Mouse (Mus musculus) gastrocnemius, postnatal 4 days (tissue): Measurements from ENCODE around the gene Ube2k. TPM values are rescaled to one million over a fixed set of nuclear protein-coding genes. Genes with fewer than 3 reads are reported as not detected.
A peak's percentile ranks its signal among the peaks of the same experiment; 100 is the strongest.
"Not testable (repeated sequence)": the region's sequence is repeated elsewhere in the genome, so short reads cannot be mapped to it uniquely, and the experiment has no call there.

ENCODE experiments used
- DNase-seq, 2 experiments: peaks; one replicate each; pipeline ENCODE4 v3.0.0; 2021 to 2022; ENCODE audit warnings: low spot score in 2 of 2, mixed read lengths in 2 of 2
- long read RNA-seq, 2 experiments: library from polyadenylated mRNA; stranded (forward); transcript quantifications; one replicate each; pipeline ENCODE4 v2.0.0; 2021
- total RNA-seq, 2 experiments: library from RNA; stranded (reverse); gene quantifications; 2 replicates each; pipeline ENCODE4 v1.2.3; 2021

The Ube2k gene
- 10 to 100 TPM; 77.9 to 88.6 TPM for total RNA-seq
- long read RNA-seq, experiment 1, full-length matches to known transcripts, result 56 of 61 reads
- long read RNA-seq, experiment 1, partial matches to known transcripts, result 5 of 61 reads
- long read RNA-seq, experiment 1, other reads (novel, unspliced or antisense), result 0 of 61 reads
- long read RNA-seq, experiment 2, full-length matches to known transcripts, result 41 of 45 reads
- long read RNA-seq, experiment 2, partial matches to known transcripts, result 2 of 45 reads
- long read RNA-seq, experiment 2, other reads (novel, unspliced or antisense), result 2 of 45 reads

DNA sequence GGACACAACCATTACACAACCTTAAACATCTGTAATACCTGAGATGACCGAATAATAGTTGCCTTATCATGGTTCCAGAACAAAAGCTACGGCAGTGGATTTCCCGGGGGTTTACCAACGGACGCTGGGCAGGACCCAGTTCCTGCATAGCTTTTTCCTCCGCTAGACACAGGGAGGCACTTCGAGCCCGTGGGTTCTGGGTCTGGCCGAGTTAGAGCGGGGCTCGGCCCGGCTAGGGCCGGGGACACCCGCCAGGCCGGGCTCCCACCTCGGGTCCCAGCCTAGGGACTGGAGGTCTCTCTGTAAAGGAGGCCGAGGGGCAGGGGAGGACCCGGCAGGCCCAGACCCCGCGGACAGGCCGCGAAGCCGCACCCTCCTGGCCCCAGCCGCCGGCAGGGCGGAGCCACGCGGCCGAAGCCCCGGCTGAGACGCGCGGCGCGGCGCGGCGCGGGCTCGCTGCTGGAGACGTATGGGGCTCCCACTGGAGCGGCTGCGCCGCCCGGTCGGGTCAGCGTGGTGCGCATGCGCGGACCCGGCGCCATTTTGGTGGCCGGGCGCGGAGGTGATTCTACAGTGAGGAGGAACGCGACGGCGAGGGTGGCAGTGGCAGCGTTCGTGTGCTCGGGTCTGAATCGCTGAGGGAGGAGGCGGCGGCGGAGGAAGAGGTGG lies at the start of gene Ube2k, which contains the start of gene Smim14:
Gene Ube2k, plus strand, starts transcription at position 483 of the 669 bp plus-strand sequence.
Gene Smim14, minus strand, starts transcription at position 434 of the 669 bp plus-strand sequence.
- peak; percentile 94 to 95 for DNase-seq

DNA sequence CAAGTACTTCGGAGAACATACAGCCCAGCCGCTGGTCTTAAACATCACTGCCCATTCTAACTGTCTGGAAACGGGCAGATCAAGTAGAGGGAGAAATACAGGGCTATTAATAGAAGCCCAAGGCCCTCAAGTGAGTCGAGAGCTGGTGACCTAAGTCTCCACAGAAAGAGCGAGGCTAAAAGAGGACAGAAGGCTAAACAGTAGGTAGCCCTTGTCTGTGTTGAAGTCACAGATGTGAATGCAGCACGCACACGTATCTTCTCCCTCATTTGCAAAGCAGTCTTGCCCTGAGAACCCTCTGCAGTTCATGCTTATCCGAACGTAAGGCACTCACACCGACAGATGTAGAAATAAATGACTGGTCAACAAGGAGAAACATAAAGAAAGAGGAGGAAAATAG lies 49.7 kb upstream of the Ube2k start:
- DNase-seq, result no peak

DNA sequence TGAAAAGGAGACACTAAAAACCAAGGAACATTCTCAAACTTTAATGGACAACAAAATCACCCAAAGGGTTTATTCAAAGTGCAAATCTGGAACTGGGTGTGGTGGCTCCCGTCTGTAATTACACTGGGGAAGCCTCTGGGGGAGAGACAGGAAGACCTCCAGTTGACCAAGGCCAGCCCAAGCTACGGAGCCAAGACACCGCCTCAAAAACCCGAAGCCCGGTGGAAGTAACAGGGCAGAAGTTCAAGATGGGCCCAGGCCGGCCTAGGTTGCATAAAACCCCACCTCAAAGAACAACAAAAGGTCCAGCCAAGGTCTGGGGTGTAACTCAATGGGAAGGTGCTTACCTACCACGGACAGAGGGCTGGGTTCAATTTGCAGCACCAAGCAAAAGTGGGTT lies 48.3 kb upstream of the Ube2k start:
- DNase-seq, result no peak

DNA sequence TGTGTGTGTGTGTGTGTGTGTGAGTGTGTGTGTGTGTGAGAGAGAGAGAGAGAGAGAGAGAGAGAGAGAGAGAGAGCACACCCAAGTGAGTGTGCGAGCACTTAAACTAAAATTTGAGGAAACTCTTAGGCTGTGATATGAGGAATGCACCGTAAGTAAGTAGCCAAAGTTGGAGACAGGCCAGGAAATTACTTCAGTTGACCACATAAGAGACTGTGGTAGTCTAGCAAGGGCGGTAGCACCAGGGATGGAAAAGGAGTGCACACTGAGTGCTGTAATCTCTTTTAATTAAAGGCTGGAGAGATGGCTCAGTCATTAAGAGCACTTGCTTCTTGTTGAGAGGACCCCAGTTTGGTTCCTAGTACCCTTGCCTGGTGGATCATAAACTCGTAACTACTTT lies 47.2 kb upstream of the Ube2k start:
- no peak for DNase-seq

DNA sequence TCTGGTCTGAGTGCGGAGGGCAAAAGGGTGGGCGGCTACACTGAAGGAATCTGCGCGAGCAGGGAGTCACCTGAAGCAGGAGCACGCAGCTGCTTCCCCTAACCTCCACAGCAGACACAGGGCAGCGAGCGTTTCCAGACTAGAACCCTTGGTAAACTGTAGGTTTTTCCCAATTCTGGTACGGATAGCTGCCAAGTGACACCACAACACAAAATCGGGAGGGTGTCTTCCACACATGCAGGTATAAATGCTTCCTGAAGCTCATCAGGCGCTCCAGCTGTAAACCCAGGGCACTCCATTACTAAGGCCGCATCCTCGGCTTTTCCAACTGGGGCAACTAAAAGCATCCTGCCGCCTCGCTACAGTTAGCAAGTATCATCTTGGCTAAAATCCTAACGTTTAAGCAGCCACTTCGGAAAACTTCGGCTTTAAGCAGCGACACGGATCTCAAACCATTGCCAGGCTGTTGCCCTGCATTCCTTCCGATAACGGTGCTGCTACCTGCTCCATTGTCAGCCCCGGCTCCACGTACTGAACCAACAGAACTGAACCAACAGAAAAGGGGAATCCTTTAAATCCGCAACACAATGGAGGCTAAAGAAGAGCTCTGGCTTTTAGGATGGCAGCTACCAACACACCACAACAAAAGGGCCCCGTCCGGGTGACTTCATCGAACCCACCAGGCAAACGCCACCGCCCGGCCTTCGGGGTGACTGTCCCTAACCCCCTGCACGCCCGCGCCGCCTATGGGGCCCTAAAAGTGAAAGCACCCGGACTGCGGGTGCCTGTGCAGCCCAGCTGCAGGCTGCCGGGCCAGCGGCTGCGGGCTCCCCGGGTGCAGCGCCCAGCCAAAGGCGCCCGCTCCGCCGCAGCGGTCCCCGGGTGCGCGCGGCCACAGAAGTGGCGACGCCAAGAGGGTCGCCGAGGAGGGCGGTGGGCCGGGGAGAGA lies 45.0 kb upstream of the Ube2k start:
- peak; percentile 48 to 73 for DNase-seq

DNA sequence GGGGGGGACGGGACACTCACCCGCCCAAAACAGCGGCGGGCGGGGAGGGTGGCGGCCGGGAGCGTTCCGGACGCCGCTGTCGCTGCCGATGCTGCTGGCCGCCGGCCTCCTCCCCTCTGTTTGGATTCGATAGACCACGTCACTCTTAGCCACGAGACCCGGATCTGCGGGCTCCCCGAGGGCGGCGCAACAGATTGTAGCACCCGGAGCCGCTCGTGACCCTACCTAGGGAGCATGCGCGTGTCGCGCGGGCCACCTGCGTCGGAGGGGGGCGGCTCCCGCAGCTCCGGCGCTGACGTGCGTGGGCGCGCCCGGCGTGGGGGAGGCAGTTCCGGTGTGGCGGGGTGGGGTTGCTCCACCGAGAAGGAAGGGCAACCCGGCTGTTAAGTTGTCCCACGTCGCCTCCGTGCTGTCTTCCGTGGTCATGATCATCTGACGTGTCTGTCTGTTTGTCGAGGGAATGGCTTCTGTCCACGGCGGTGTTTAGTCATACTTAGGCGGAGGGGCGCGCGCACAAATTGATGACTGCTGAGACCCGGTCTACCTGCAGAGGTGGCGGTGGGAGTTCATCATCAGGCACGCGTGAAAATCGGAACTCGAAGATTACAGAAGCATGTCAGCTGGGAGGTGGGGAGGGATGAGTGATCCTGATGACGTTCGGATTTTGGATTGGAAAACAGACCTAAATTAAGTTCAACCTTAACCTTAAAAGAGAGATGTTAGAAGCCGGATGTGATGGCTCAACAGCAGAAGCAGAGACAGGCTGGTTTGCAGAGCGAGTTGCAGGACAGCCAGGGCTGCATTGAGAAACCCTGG lies 44.1 kb upstream of the Ube2k start, which contains the start of gene Gm43552:
Gene Gm43552, minus strand, starts transcription at position 118 of the 816 bp plus-strand sequence.
- DNase-seq, result peak; percentile 86 to 93

DNA sequence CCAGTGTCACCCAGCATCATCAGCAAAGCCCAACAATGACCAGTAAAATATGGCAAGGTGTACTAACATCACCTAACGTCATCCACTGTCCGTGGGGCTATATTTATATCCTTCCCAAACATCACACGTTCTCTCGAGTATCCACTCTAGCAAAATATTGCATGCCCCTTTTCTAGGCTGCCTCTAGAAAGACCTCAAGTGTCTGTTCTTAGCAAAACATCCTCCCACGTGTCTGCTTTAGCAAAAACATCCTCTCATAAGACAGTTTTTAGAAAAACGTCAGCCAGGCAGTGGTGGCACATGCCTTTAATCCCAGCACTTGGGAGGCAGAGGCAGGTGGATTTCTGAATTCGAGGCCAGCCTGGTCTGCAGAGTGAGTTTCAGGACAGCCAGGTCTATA lies 36.8 kb upstream of the Ube2k start:
- DNase-seq, result no peak

DNA sequence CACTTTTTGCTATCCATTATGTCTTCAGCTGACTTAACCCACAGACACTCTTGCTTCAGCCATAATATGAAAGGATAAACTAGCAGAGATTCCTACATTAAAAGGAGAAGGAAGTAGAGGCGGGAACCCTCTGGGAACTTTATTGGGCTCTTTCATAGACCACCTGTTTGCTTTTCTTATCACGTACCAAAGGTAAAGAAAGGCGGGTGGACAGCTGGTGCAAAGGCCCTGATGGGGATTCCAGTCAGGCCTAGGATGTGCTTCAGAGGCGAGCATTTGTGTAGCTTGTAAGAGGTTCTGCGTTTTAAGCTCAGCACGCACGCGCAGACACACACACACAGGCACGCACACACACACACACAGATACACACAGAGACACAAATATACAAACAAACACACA lies 35.6 kb upstream of the Ube2k start:
- DNase-seq, result no peak

DNA sequence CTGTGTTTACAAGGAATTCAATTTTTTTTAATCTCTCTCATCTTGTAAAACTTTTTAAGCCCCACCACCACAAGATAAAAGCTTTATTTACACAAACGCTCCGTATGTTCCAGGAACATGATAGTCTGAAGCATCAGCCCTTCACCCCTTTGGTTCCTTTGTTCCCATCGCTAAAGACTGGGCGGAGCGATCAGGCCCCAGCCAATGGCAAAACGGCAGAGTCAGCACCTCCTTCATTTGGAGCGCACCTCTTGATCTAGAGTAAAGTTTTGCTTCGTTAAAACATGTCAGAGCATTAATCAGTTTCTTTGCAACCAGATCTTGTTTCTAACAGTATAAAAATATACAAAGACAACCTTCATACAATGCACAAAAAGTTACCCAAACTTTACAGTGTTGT lies 31.2 kb upstream of the Ube2k start:
- peak in 1 of 2 experiments; percentile 18 for DNase-seq

DNA sequence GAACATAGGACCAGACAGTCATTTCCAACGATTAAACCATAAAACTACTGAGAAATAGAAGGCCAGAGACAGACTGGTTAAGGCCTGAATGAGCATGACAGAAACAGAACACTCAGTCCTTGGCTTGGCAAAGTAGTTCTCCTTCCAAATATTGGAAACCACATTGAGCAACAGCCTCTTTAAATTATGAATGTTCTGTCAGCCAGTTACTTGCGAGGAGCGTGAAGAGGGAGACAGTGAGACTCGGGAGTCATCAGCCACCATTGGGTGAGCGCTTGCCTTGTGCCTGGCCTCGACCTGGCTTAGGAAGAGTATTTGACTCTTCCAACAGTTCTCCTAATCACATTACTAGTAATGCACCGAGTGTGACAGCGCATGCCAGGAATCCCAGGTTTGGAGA lies 28.6 kb upstream of the Ube2k start:
- DNase-seq, result no peak

DNA sequence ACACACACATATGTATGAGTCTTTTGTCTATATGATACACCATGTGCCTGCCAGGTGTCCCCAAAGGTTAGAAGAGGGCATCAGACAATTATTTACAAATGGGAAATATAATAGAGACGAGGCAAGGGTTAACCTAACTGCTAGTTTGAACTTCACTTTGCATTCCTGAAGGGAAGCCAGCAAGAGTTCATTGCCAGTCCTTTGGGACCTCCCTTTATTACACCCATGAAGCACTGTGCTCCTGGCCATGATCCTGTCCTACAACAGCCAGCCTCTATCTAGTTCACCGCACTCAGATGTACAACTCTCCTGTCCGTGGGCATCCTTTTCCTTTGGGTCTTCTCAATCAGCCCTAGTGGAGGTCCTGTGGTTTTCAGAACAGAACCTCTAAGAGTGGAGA lies 23.5 kb upstream of the Ube2k start:
- no peak for DNase-seq

DNA sequence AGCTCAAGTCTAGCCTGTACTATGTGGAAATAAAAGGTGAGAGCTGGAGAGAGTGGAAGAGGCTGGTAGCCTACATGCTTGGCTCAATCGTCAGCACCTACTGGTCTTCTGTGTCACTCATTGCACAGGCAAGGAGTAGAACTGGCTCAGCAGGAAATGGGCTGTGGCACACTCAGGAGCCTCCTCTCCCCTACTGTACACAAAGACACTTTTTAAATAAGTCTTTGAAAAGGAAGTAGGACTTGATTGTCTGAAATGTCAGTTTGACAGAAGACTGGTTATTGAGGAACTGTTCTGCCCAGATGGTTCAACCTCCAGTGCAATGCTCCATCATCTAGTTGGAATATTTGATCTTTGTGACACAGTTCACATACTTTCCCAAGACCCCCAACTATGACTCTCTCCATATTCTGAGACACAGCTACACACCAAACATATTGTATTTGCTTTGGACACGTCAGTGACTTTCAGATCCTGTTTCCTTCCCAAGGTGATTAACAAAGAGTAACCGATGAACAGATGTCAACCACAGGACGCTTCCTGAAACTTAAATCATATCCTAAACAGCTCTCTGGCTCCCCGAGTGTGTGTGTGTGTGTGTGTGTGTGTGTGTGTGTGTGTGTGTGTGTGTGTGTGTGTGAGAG lies 22.3 kb upstream of the Ube2k start:
- DNase-seq, result no peak

DNA sequence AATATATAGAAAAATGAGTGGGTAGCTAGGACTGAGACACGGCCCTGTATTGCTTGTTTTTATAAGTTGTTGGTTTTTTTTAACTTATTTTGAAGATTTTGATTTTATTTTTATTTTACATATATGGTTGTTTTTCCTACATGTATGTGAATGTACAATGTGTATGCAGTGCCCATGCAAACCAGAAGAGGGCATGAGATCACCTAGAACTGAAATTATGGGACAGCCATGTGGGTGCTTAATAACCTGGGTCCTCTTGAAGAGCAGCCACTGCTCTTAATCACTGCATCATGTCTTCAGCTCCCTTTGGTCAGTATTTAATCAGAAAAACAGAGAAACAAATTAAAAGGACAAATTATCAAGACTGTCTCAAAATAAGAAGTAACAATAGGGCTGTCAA lies 15.2 kb upstream of the Ube2k start:
- no peak for DNase-seq

DNA sequence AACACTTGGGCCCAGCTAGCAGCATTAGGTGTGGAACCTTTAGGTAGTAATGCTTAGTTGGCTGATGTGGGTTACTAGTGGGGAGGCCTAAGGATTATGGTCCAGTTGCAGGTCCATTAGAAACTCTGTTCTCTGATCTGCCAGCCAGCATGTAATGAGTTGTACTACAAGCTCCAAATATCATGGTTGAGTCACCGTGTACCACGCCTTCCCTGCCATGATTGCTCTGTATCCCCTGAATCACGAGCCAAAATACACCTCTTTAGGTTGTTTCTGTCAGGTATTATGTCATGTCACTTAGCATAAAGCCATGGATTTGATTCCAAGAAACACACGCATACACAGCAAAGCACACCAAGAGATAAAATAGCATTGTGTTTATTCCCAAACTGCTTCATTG lies 12.2 kb upstream of the Ube2k start:
- no peak for DNase-seq

DNA sequence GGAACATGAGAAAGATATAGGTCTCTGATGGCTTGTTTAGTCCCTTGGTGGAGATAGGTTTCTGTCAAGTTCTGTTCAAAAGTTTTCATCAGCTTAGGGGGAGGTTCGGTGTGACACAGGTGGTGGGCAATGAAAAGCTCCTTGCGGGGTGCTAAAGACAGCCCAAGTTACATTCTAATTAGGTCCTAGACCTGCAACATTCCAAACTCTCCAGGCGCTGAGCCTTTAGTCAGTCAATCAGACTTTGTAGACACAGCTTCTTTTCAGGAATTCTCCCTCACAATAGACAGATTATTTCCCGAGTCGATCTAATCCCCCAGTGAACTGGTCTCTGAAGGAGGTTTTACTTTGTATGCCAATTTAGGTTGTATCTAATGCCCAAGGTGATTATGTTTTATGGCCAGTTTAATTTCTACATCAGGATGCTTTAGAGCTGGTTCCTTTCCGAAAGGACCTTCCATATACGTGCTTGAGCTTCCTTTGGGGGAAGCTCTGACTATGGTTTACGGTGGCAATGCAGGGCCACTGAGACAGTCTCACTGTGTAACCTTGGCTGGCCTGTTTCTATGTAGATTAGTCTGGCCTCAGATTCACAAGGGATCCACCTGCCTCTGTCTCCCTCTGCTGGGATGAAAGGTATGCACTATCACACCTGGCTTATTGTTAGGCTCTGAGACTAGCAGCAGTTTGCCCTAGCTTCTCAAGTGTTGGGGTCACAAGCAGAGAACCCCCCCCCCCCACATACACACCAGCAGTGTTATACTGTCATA lies 11.2 kb upstream of the Ube2k start:
- no peak for DNase-seq

DNA sequence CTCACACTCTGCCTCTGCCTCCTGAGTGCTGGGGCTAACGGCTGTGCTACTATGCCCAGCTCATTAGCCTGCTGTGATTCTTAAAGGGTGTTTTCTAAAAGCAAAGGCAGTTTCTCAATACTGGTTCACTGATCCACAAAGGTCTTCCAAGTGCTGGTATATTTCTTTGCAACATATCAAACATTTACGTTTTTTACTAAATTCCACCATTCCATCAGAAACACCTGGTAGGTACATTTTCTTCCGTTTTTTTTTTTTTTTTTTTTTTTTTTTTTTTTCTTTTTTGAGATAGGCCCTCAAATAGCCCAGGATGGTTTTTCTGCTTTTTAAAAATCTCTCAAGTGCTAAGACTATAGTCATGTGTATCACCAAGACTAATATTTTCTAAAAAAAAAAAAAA lies 5.8 kb upstream of the Ube2k start:
- DNase-seq, result no peak

DNA sequence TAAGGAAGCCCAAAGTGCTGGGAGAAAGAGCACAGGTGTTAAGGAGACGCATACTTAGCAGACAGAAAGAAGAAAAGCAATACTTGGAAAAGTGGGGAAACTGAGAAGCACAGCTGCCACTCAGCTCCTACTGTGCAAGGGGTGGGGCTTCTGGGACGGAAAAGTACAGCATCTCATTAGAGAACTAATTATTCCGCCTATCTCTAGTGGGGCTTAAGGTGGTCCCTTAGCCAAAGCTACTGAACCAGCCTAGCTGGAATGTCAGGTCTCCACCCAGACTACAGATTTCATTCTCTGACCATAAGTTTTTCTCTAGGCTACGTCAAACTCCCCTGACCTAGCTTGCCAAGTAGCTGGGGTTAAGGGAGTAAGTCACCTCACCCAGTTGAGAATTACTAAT lies 2.5 kb upstream of the Ube2k start:
- no peak for DNase-seq

DNA sequence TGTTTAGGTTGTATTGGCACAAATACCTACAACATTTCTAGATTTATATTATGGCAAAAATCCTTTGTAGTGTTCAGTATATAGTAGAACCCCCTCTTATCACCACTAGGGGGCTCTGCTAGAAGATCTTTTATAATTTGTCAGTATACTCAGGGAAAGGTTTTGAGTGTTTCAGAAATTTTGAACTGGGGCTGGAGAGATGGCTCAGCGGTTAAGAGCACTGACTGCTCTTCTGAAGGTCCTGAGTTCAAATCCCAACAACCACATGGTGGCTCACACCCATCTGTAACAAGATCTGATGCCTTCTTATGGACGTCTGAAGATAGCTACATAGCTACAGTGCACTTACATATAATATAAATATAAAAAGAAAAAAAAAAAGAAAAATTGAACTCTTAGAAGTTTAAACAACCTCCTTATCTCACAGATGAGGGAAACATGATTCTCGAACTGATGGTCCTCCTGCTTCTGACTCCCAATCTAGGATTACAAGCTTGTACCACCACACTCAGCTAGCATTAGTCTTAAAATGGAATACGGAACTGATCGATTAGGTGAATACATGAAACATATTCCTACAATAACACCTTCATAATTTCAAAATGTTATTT lies 1.5 kb upstream of the Ube2k start:
- no peak for DNase-seq

DNA sequence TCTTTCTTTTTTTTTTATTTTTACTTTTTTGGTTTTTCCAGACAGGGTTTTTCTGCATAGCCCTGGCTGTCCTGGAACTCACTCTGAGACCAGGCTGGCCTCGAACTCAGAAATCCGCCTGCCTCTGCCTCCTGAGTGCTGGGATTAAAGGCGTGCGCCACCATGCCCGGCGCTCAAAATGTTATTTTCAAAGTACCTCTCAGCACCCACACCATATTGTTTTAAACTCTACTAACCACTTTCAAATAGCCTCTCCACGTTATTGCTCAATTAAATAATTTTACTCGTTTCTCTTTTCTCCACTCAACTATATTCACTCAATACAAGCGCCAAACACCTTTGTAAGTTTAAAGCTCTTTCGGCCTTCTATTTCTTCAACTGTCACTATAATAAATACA lies 966 bp upstream of the Ube2k start:
- DNase-seq, result not testable (repeated sequence)
